Mouse (Mus musculus): ENCODE data around the gene Sag.

Gene Sag

GRCm38 (mm10) chr1:87854411-87854810 lies 50.9 kb downstream of the Sag start:
- no peak for DNase-seq (ENCODE audit: low spot score)

GRCm38 (mm10) chr1:87854851-87855251 lies 51.4 kb downstream of the Sag start:
- DNase-seq (ENCODE audit: low spot score) = no peak

- DNase-seq (ENCODE audit: low spot score) = no peak
These were observed 52.0 kb downstream of the Sag start for GRCm38 (mm10) chr1:87855522-87855921.

- DNase-seq (ENCODE audit: low spot score) = no peak
These were observed 53.3 kb downstream of the Sag start for GRCm38 (mm10) chr1:87856823-87857222.

- no peak for DNase-seq (ENCODE audit: low spot score)
These were observed 54.6 kb downstream of the Sag start for GRCm38 (mm10) chr1:87858031-87858430.

GRCm38 (mm10) chr1:87858529-87858928 lies 55.0 kb downstream of the Sag start:
- DNase-seq (ENCODE audit: low spot score) = no peak

- DNase-seq (ENCODE audit: low spot score) = no peak
These were observed 60.1 kb downstream of the Sag start for GRCm38 (mm10) chr1:87863602-87864001.

GRCm38 (mm10) chr1:87864889-87865288 lies 61.4 kb downstream of the Sag start:
- DNase-seq (ENCODE audit: low spot score) = no peak

- no peak for DNase-seq (ENCODE audit: low spot score)
These were observed 63.2 kb downstream of the Sag start for GRCm38 (mm10) chr1:87866672-87867071.

- no peak for DNase-seq (ENCODE audit: low spot score)
These were observed 68.1 kb downstream of the Sag start for GRCm38 (mm10) chr1:87871546-87871945.

- peak; percentile 20 for DNase-seq (ENCODE audit: low spot score)
These were observed 69.6 kb downstream of the Sag start for GRCm38 (mm10) chr1:87873081-87873480.

GRCm38 (mm10) chr1:87876065-87876464 lies 72.6 kb downstream of the Sag start:
- DNase-seq (ENCODE audit: low spot score) = no peak

- no peak for DNase-seq (ENCODE audit: low spot score)
These were observed 74.2 kb downstream of the Sag start for GRCm38 (mm10) chr1:87877552-87878283.

- DNase-seq (ENCODE audit: low spot score) = no peak
These were observed 75.6 kb downstream of the Sag start for GRCm38 (mm10) chr1:87879034-87879433.

- DNase-seq (ENCODE audit: low spot score) = no peak
These were observed 76.2 kb downstream of the Sag start for GRCm38 (mm10) chr1:87879494-87880325.

GRCm38 (mm10) chr1:87880326-87880627 lies 76.8 kb downstream of the Sag start:
- DNase-seq (ENCODE audit: low spot score) = no peak

- DNase-seq (ENCODE audit: low spot score) = no peak
These were observed 77.4 kb downstream of the Sag start for GRCm38 (mm10) chr1:87880856-87881255.

GRCm38 (mm10) chr1:87881726-87882125 lies 78.2 kb downstream of the Sag start:
- no peak for DNase-seq (ENCODE audit: low spot score)

- DNase-seq (ENCODE audit: low spot score) = no peak
These were observed 79.1 kb downstream of the Sag start for GRCm38 (mm10) chr1:87882554-87882953.

GRCm38 (mm10) chr1:87890960-87891359 lies 87.5 kb downstream of the Sag start:
- DNase-seq (ENCODE audit: low spot score) = no peak

GRCm38 (mm10) chr1:87891634-87892033 lies 88.2 kb downstream of the Sag start:
- DNase-seq (ENCODE audit: low spot score) = no peak

- DNase-seq (ENCODE audit: low spot score) = no peak
These were observed 89.0 kb downstream of the Sag start for GRCm38 (mm10) chr1:87892499-87892898.

GRCm38 (mm10) chr1:87893414-87893813 lies 89.9 kb downstream of the Sag start:
- no peak for DNase-seq (ENCODE audit: low spot score)

Data from c-Kit-positive CD71-positive TER-119-positive erythroid progenitor cells, embryonic 14.5 days (primary cell).